Mouse (Mus musculus): ENCODE results near the gene Prkca. TPM values are rescaled to one million over a fixed set of nuclear protein-coding genes. Genes with fewer than 3 reads are reported as not detected.
A peak's percentile ranks its signal among the peaks of the same experiment; 100 is the strongest.

The Prkca gene
- 16.8 and 19.0 TPM in 2 replicates for polyA plus RNA-seq (2012; rRNA removed)

GRCm38 (mm10) chr11:108343789-108344462 is at the start of gene Prkca:
TSS of gene Prkca (minus strand) at chr11:108343928.
- Histone ChIP-seq H3K4me1 (ENCODE audit: control insufficient read depth, insufficient read depth, low read length) (no peaks in the 10 kb centered on the region), H3K27me3 (ENCODE audit: control insufficient read depth, insufficient read depth, low read length) (no peaks in the 10 kb centered on the region), H3K27ac (ENCODE audit: insufficient read depth, low read length) (peak within 1 kb of the TSS; percentile 90), H3K4me3 (replicated peaks; ENCODE audit: insufficient read depth, low read depth, low read length) (peak within 1 kb of the TSS; percentile 65)
- 1% methylated on average over 61 of the region's 63 CpGs for WGBS
- TF ChIP-seq CTCF (IDR thresholded peaks at IDR 0.05; ENCODE audit: borderline replicate concordance, insufficient read depth, low read depth, low read length) (no peak), POLR2A (IDR thresholded peaks at IDR 0.05; ENCODE audit: borderline replicate concordance, insufficient read depth, low read length) (peak; percentile 87)
- DNase-seq = peak; percentile 95

- 92% methylated on average over 1 of the region's 1 CpGs for WGBS
- no peak overlapping the region for H3K4me3 ChIP-seq (replicated peaks; ENCODE audit: insufficient read depth, low read depth, low read length)
- no peak for DNase-seq
Observed at GRCm38 (mm10) chr11:108385666-108386024, 41.9 kb upstream of the Prkca start.

GRCm38 (mm10) chr11:108384920-108385665 is 41.4 kb upstream of the Prkca start:
- Histone ChIP-seq H3K4me1 (ENCODE audit: control insufficient read depth, insufficient read depth, low read length) (no peaks in the 10 kb centered on the region), H3K4me3 (replicated peaks; ENCODE audit: insufficient read depth, low read depth, low read length) (no peak overlapping the region), H3K27me3 (ENCODE audit: control insufficient read depth, insufficient read depth, low read length) (no peaks in the 10 kb centered on the region; the same call in 1 of the 2 replicates), H3K27ac (ENCODE audit: insufficient read depth, low read length) (no peak overlapping the region)
- DNase-seq = no peak
- WGBS = 67% methylated on average over 4 of the region's 4 CpGs
- TF ChIP-seq CTCF (IDR thresholded peaks at IDR 0.05; ENCODE audit: borderline replicate concordance, insufficient read depth, low read depth, low read length) (no peak), POLR2A (IDR thresholded peaks at IDR 0.05; ENCODE audit: borderline replicate concordance, insufficient read depth, low read length) (no peak)

More at GRCm38 (mm10) chr11:108385666-108386024, 41.9 kb upstream of the Prkca start:
- Histone ChIP-seq H3K27ac (ENCODE audit: insufficient read depth, low read length) (no peak overlapping the region), H3K4me1 (ENCODE audit: control insufficient read depth, insufficient read depth, low read length) (no peaks in the 10 kb centered on the region), H3K27me3 (ENCODE audit: control insufficient read depth, insufficient read depth, low read length) (no peaks in the 10 kb centered on the region; the same call in 1 of the 2 replicates)
- TF ChIP-seq CTCF (IDR thresholded peaks at IDR 0.05; ENCODE audit: borderline replicate concordance, insufficient read depth, low read depth, low read length) (no peak), POLR2A (IDR thresholded peaks at IDR 0.05; ENCODE audit: borderline replicate concordance, insufficient read depth, low read length) (no peak)

DNA sequence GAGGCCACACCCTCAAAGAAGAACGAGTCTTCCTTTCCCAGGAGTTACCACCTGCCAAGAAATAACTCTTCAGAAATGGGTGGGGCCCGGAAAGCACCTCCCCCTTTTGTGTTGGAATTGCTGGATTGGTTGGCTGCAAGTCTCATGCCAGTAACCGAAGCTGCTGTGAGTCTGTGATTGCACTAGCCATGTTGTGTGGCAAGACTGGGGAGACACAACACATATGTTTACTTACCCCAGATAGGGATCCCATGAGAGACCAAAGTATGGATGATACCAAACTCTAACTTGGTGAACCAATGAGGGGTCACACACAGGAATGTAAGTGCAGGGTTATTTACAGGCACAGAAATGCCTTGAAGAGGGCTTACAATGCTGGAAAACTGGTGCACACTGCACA is 38.9 kb upstream of the Prkca start:
- no peak for TF ChIP-seq POLR2A (IDR thresholded peaks at IDR 0.05; ENCODE audit: borderline replicate concordance, insufficient read depth, low read length)
- TF ChIP-seq CTCF (IDR thresholded peaks at IDR 0.05; ENCODE audit: borderline replicate concordance, insufficient read depth, low read depth, low read length) = no peak
- DNase-seq = no peak
- WGBS = 78% methylated on average over 3 of the region's 3 CpGs
- Histone ChIP-seq H3K27me3 (ENCODE audit: control insufficient read depth, insufficient read depth, low read length) (no peaks in the 10 kb centered on the region; the same call in 1 of the 2 replicates), H3K27ac (ENCODE audit: insufficient read depth, low read length) (no peak overlapping the region), H3K4me3 (replicated peaks; ENCODE audit: insufficient read depth, low read depth, low read length) (no peak overlapping the region), H3K4me1 (ENCODE audit: control insufficient read depth, insufficient read depth, low read length) (no peaks in the 10 kb centered on the region)

GRCm38 (mm10) chr11:108378363-108378751 is 34.6 kb upstream of the Prkca start:
- WGBS = 79% methylated on average over 4 of the region's 4 CpGs
- TF ChIP-seq POLR2A (IDR thresholded peaks at IDR 0.05; ENCODE audit: borderline replicate concordance, insufficient read depth, low read length) (no peak), CTCF (IDR thresholded peaks at IDR 0.05; ENCODE audit: borderline replicate concordance, insufficient read depth, low read depth, low read length) (no peak)

GRCm38 (mm10) chr11:108377680-108378362 is 34.1 kb upstream of the Prkca start:
- Histone ChIP-seq H3K4me1 (ENCODE audit: control insufficient read depth, insufficient read depth, low read length) (no peaks in the 10 kb centered on the region), H3K4me3 (replicated peaks; ENCODE audit: insufficient read depth, low read depth, low read length) (no peak overlapping the region), H3K27ac (ENCODE audit: insufficient read depth, low read length) (no peak overlapping the region), H3K27me3 (ENCODE audit: control insufficient read depth, insufficient read depth, low read length) (no peaks in the 10 kb centered on the region)
- DNase-seq = peak; percentile 66 to 72
- 19% methylated on average over 19 of the region's 19 CpGs for WGBS
- TF ChIP-seq CTCF (IDR thresholded peaks at IDR 0.05; ENCODE audit: borderline replicate concordance, insufficient read depth, low read depth, low read length) = peak; percentile 96
- no peak for TF ChIP-seq POLR2A (IDR thresholded peaks at IDR 0.05; ENCODE audit: borderline replicate concordance, insufficient read depth, low read length)

More at GRCm38 (mm10) chr11:108378363-108378751, 34.6 kb upstream of the Prkca start:
- H3K27me3 ChIP-seq (ENCODE audit: control insufficient read depth, insufficient read depth, low read length) = no peaks in the 10 kb centered on the region
- H3K27ac ChIP-seq (ENCODE audit: insufficient read depth, low read length) = no peak overlapping the region
- no peak for DNase-seq
- H3K4me1 ChIP-seq (ENCODE audit: control insufficient read depth, insufficient read depth, low read length) = no peaks in the 10 kb centered on the region
- no peak overlapping the region for H3K4me3 ChIP-seq (replicated peaks; ENCODE audit: insufficient read depth, low read depth, low read length)

- 90% methylated on average over 7 of the region's 7 CpGs for WGBS
- Histone ChIP-seq H3K27ac (ENCODE audit: insufficient read depth, low read length) (no peak overlapping the region), H3K4me3 (replicated peaks; ENCODE audit: insufficient read depth, low read depth, low read length) (no peak overlapping the region), H3K4me1 (ENCODE audit: control insufficient read depth, insufficient read depth, low read length) (no peaks in the 10 kb centered on the region), H3K27me3 (ENCODE audit: control insufficient read depth, insufficient read depth, low read length) (no peaks in the 10 kb centered on the region)
- DNase-seq = no peak
- no peak for TF ChIP-seq POLR2A (IDR thresholded peaks at IDR 0.05; ENCODE audit: borderline replicate concordance, insufficient read depth, low read length)
- TF ChIP-seq CTCF (IDR thresholded peaks at IDR 0.05; ENCODE audit: borderline replicate concordance, insufficient read depth, low read depth, low read length) = no peak
Observed at GRCm38 (mm10) chr11:108376815-108377214, 33.1 kb upstream of the Prkca start.

Data from cerebellum, adult 2 months (tissue).